Mouse (Mus musculus) olfactory bulb, adult 2 months (tissue): ENCODE data around the gene Hist1h3a. TPM values are rescaled to one million over a fixed set of nuclear protein-coding genes. Genes with fewer than 3 reads are reported as not detected.

Experiments used
- H3K27ac ChIP-seq: fragments of 200-500 bp; 2 replicates; pipeline ENCODE4 v1.5.1; 2012; ENCODE audit warnings: low read depth, low read length; ENCODE audit not compliant: insufficient read depth
- H3K4me1 ChIP-seq: fragments of 200-500 bp; 2 replicates; pipeline ENCODE4 v1.6.1; 2012; ENCODE audit warnings: low read length; ENCODE audit not compliant: control insufficient read depth, insufficient read depth
- H3K4me3 ChIP-seq: fragments of 200-500 bp; 2 replicates; pipeline ENCODE4 v1.5.1; 2012; ENCODE audit warnings: mild to moderate bottlenecking, low read depth, low read length, moderate library complexity; ENCODE audit not compliant: insufficient read depth
- CTCF ChIP-seq: fragments of 200-500 bp; IDR thresholded peaks from 2 replicates; pipeline ENCODE4 v1.5.1; 2012; ENCODE audit warnings: low read depth, mild to moderate bottlenecking, low read length, moderate library complexity; ENCODE audit not compliant: insufficient read depth
- POLR2A ChIP-seq: fragments of 200-500 bp; IDR thresholded peaks from 2 replicates; pipeline ENCODE4 v1.6.1; 2012; ENCODE audit warnings: mild to moderate bottlenecking, low read depth, low read length, moderate library complexity; ENCODE audit not compliant: insufficient read depth
- WGBS: fragments of 180-500 bp; shearing (Covaris S2); methylation state at CpG from one replicate; pipeline ENCODE4 v1.1.7; 2018; 5-methylcytosine and 5-hydroxymethylcytosine counted together
- polyA plus RNA-seq: library from polyadenylated mRNA; stranded (reverse); fragments of >200 nt; gene quantifications from 2 replicates; pipeline ENCODE4 v1.2.4, GENCODE M21; 2012; ENCODE audit warnings: low replicate concordance; ENCODE audit not compliant: missing spikeins, insufficient read depth, insufficient read length

Gene Hist1h3a
- polyA plus RNA-seq, 1 experiment = not detected

DNA sequence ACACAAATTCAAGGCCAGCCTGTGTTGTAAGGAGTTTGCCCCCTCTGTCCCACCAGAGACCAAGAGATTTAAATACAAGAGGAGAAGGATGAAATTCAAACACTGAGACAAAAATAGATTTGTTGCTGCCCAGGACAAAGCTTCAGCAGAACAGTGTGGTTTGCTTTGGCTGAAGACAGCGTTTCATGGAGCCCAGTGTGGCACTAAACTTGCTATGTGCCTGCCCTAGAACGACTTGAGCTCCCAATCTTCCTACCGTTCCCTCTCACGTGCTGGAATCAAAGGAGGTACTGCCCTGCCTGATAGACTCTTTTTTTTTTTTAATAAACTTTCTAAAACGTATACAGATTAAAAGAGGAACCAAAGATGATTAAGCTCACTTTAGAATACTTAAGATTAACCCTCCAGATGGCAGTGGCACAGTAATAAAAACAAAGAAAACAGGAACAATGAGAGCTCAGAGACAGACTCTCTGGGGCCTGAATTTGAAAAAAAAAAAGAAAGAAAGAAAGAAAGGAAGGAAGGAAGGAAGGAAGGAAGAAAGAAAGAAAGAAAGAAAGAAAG is 6.7 kb upstream of the Hist1h3a start:
- Histone ChIP-seq H3K4me1 (peaks cover 6% of the 10 kb centered on the region), H3K4me3 (no peak overlapping the region), H3K27ac (no peak overlapping the region)
- WGBS = 45% methylated on average over 5 of the region's 5 CpGs
- no peak for TF ChIP-seq CTCF
- no peak for TF ChIP-seq POLR2A

- H3K4me1 ChIP-seq = peaks cover 3% of the 10 kb centered on the region; the same call in 1 of the 2 replicates
- TF ChIP-seq POLR2A (no peak), CTCF (no peak)
- H3K4me3 ChIP-seq = no peak overlapping the region
- no peak overlapping the region for H3K27ac ChIP-seq
These were observed 4.6 kb upstream of the Hist1h3a start for GRCm38 (mm10) chr13:23766772-23767171.

GRCm38 (mm10) chr13:23765172-23765513 is 3.0 kb upstream of the Hist1h3a start:
- H3K4me3 ChIP-seq = no peak overlapping the region
- H3K4me1 ChIP-seq = peaks cover 3% of the 10 kb centered on the region; the same call in 1 of the 2 replicates
- TF ChIP-seq CTCF (no peak), POLR2A (no peak)
- no peak overlapping the region for H3K27ac ChIP-seq
- 89% methylated on average over 1 of the region's 1 CpGs for WGBS

- TF ChIP-seq POLR2A = no peak
- TF ChIP-seq CTCF = no peak
- Histone ChIP-seq H3K27ac (0 out of 2 replicates have a peak overlapping the region, but pooled peaks have one; percentile 74), H3K4me3 (peak overlapping the region; percentile 53), H3K4me1 (peaks cover 3% of the 10 kb centered on the region; the same call in 1 of the 2 replicates)
- WGBS = 40% methylated on average over 12 of the region's 12 CpGs
These were observed 2.4 kb upstream of the Hist1h3a start for GRCm38 (mm10) chr13:23764324-23765171.

- 2% methylated on average over 34 of the region's 34 CpGs for WGBS
- Histone ChIP-seq H3K4me3 (peak within 1 kb of the TSS; percentile 53), H3K27ac (peak within 1 kb of the TSS; percentile 79), H3K4me1 (peaks cover 3% of the 10 kb centered on the region; the same call in 1 of the 2 replicates)
- peak; percentile 77 for TF ChIP-seq POLR2A
- no peak for TF ChIP-seq CTCF
These were observed 1.6 kb upstream of the Hist1h3a start, which contains the start of gene Hist1h1a for GRCm38 (mm10) chr13:23763586-23764323. Gene Hist1h1a, plus strand, starts transcription at chr13:23763666.

- Histone ChIP-seq H3K4me3 (peak overlapping the region; percentile 53; the same call in 1 of the 2 replicates), H3K27ac (peak overlapping the region; percentile 79), H3K4me1 (peaks cover 3% of the 10 kb centered on the region; the same call in 1 of the 2 replicates)
- WGBS = under 1% methylated on average over 10 of the region's 10 CpGs
- no peak for TF ChIP-seq POLR2A
- TF ChIP-seq CTCF = no peak
These were observed 1.0 kb upstream of the Hist1h3a start for GRCm38 (mm10) chr13:23763242-23763585.

DNA sequence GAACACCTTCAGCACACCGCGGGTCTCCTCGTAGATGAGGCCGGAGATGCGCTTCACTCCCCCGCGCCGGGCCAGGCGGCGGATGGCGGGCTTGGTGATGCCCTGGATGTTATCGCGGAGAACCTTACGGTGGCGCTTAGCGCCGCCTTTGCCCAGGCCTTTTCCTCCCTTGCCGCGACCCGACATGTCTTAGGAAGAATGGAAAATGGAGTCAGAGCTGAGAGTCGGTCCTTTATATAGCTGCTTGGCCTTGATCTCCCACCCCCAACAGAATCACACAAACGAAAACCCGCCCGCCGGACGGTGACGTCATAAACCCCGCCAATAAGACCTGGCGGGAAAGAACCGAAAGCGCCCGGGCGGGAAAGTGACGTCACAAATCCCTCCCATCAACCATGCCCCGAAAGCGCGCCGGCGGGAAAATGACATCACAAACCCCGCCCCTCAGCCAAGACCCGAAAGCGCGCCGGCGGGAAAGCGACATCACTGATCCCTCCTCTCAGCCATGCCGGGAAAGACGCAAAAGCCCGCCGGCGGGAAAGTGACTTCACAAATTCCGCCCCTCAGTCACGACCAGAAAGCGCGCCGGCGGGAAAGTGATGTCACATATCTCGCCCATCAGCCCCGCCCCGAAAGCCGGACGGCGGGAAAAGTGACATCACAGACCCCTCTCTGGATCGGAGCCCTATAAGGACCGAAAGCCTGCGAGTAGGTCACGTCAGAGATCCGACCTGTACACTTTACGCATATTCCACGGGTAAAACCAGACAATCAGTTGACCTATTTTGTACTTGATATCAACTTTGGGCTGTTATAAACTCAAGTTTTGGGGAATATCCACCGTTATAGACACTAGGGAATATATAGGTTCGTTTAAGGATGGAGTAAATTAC is 968 bp downstream of the Hist1h3a start, which contains the start of gene Hist1h4a:
TSS of gene Hist1h4a (minus strand) at position 259 of the 893 bp plus-strand sequence.
- WGBS = under 1% methylated on average over 67 of the region's 72 CpGs
- Histone ChIP-seq H3K27ac (peak within 1 kb of the TSS; percentile 93), H3K4me3 (peak within 1 kb of the TSS; percentile 65), H3K4me1 (peaks cover 3% of the 10 kb centered on the region; the same call in 1 of the 2 replicates)
- no peak for TF ChIP-seq CTCF
- TF ChIP-seq POLR2A = peak; percentile 90
